Mouse (Mus musculus): ENCODE measurements around the gene Hoxb4. TPM values are rescaled to one million over a fixed set of nuclear protein-coding genes. Genes with fewer than 3 reads are reported as not detected.

Hoxb4 gene
- polyA plus RNA-seq (2017; shearing (Covaris generic)), result under 1 TPM; 0.06 to 0.41 TPM

DNA sequence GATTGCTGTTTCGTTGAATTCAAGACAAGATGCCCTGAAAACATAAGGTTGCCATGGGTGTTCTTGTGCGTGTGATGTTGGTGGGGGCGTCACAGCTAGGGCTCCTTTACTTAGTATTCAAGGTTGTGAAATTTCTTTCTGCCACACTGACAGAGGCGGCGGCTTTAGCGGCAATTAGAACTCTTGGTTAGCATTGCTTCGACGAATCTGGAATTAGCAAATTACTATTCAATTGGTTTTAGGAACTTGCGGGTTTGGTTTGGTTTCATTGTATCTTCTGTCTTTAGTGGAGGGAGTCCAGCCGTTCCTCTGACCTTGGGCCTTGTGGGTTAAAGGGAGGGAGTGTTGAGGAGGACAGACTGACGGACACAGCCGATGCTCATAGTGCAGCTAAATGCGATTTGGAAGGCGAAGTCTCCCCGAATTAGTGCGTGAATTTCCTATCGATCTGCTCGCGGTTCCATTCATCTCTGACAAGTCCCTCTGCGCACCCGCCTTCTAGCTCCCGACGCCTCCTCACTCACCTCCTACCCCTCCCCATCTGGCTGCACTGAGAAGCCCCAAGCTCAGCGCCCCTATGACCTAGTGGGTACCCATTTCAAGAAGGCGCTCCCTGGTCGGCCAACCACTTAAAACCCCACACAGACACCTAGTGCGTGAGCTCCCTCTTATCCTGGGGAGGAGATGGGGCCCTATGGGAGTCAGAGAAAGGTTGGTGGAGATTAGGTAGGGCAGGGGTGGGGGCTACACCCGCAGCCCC, at the start of gene Hoxb4:
TSS of gene Hoxb4 (plus strand) at position 660 of the 760 bp plus-strand sequence.

DNA sequence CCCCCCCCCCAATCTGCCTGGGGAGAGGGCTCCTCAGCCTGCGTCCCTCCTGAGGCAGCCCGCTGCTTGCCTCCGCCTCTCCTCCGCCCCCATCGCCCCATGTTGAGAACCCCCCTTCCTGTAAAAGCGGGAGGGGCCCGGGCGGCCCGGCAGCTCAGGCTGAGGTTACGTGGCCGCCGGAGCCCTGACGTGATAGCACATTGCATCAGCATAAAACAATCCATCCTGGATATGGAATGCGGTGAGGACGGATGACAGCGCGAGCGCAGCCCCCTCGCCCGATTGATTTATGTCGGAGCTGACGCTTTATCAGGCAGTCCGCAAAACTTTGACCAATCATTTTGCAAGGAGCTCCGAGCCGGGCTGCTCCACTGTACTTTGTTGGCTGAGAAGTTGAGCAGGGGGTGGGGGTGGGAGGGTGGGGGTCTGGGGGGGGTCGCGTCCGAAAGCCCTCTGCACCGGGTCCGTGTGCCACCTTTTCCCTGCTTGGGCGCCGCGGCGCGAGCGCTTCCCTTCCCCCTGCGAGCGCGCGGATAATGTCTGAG, 47.0 kb upstream of the Hoxb4 start, which contains the start of gene Hoxb9:
TSS of gene Hoxb9 (plus strand) at position 462 of the 545 bp plus-strand sequence.

DNA sequence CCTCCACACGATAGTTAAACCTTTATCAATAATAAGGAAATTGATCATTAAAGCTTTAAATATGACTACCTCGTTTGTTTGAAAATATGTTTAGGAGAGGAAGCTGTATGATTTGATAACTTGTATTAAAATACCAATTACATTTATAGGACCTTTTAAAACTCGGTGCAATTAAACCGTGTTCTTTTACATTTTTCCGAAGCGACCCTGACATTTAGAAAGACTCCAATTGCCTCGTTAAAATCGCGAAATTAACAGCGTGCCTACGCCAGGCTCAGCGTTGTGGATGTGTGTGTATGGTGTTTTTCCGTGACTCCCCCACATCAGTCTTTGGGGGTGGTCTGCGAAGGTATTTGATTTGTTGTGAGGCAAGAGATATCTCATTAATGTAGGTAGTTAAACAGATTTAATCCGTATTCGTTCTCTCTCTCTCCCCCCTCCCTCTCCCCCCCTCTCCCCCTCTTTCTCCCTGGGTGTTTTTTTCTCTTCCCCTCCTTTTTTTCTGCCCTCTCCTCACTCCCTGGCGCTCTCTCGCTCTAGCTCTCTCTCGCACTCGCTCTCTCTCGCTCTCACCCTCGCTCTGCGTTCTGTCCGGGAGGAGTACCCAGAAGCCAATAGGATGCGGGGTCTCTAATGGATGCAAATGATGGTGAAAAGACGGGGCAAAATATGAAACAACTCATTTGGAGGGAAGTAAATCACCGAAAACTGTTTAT, 36.1 kb upstream of the Hoxb4 start, which contains the start of gene Hoxb8:
TSS of gene Hoxb8 (plus strand) at position 51 of the 716 bp plus-strand sequence.

DNA sequence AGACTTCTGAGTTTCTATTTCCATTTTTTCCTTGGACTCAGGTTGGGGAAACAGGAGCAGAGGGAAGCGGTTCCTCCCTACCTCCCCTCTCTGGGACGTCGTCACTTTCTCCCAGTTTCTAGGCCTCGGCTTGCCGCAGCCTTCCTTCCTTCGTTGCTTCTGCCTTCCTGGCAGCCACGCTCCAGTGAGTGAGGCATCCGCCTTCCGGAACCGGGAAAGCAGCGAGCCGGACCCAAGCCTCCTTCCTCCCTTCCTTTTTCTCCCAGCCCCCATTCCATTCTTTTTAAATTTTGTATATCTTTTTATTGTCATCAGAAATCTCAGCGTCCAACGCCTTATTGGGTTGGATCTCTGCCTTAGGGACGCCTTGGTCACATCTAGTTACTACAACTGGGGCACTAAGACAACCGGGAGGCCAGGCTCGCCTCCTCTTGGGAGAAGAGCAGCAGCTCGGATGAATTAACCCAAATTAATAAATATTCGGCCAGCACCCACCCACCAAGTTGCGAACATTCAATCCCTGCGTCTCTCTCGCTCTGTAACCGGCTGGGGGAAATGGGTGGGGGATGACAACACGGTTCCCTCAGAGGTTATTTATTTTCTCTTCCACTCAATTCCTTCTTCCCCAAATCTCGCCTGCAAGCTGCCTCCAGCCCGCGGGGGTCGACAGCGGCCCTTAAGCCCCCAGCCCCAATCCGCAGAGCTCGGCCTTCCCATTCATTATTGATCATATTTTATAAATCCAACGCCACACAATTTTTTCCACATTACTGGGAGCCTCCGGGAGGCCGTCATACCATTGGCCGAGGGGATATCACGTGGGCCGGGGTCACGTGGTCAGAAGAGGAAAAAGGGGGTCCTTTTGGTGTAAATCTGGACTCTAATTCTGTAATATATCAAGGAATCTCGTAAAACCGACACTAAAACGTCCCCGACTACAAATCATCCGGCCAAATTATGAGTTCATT, 32.0 kb upstream of the Hoxb4 start, which contains the start of gene Hoxb7:
TSS of gene Hoxb7 (plus strand) at position 853 of the 968 bp plus-strand sequence.

DNA sequence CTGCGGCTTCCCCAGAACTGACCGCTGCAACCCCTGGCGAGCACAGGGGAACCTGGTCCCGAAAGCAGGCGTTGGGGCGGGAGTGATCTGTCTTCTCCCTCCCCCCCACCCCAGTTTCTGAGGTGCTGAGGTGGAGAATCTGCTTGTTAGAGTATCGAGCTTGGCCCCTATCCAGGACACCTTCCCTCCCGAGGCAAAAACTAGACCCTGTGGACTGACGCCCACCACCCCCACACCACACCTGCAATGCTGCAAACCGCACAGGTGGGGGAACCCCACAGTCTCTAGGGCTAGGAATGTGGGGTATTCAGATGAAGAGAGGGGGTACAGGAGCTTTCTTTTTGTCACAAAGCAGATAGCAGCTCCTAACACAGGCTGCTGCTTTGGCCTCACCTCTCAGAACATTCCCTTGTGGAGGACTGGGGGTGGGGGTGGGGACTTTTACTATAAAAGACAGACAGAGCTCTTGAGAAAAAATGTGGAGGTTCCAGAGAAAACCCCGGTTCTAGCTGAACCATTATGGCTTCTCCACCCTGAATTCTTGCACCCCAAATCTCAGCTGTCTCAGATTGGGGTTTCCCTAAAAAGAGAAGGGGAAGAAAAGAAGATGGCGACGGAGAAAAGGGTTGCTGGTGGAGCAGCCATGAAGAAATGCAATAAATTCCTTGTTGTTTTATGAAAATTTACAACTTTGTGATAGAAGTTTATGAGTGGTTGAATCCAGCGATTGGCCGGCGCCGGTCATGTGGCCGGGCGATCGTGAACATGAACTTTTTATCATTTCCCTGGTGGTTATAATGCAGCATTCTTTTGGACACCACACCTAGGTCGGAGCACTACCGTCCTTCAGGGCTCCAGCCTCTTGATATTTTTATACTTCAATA, 26.1 kb upstream of the Hoxb4 start, which contains the start of gene Hoxb6:
TSS of gene Hoxb6 (plus strand) at position 796 of the 884 bp plus-strand sequence.

DNA sequence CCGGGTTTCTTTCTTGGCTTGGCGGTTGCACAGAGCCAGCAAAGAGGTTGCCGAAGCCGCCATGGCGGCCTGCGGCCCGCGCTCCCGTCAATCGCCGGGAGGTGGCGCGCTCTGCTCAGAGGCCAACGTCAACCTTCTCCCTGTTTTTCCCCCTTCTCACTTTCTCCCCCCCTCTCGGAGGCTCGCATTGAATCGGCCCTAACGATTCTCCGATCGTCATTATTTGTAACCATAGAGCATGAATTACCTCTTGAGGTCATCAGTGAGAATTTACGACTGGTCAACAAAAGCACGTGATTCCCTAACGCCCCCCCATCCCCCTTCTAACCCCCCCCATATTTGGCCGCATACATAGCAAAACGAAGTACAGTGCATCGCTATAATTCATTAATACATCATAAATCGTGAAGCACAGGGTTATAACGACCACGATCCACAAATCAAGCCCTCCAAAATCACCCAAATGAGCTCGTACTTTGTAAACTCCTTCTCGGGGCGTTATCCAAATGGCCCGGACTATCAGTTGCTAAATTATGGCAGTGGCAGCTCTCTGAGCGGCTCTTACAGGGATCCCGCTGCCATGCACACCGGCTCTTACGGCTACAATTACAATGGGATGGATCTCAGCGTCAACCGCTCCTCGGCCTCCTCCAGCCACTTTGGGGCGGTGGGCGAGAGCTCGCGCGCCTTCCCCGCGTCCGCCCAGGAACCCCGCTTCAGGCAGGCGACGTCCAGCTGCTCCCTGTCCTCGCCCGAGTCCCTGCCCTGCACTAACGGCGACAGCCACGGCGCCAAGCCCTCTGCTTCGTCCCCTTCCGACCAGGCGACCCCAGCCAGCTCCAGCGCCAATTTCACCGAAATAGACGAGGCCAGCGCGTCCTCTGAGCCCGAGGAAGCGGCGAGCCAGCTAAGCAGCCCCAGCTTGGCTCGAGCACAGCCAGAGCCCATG, 14.6 kb upstream of the Hoxb4 start, which contains the start of gene Hoxb5:
TSS of gene Hoxb5 (plus strand) at position 186 of the 949 bp plus-strand sequence.

DNA sequence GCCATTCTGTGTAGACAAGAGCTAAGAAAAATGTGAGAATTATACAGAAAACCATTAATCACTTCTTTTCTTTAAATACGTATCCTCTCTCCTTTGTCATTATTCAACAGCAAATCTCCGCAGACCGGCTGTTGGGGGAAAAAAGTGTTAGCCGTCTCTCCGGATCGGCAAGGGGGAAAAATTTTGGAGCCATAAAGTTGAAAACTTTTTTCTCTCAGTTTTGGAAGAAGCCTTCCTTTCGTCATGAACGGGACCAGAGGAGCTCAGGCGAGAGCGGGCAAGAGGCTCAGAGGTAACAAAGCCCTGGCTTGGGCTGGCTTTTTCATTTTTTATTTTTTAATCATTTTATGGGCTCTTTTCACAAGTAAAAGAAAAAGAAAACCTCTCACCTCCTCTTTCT, 5.1 kb downstream of the Hoxb4 start, which contains the start of gene Hoxb3:
TSS of gene Hoxb3 (plus strand) at position 173 of the 400 bp plus-strand sequence.

DNA sequence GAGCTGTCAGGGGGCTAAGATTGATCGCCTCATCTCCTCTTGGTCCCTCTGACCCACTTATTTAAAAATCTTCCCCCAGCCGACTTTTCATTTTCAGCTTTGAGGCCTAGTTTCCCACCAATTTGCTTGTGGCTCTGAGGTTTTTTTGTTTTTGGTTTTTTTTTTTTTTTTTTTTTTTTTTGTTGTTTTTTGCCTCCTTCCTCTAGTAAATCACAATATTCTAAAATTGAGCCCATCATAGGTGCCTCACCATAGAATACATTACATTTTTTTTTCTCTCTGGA, 32.2 kb downstream of the Hoxb4 start, which contains the start of gene Hoxb2:
TSS of gene Hoxb2 (plus strand) at position 185 of the 284 bp plus-strand sequence.

DNA sequence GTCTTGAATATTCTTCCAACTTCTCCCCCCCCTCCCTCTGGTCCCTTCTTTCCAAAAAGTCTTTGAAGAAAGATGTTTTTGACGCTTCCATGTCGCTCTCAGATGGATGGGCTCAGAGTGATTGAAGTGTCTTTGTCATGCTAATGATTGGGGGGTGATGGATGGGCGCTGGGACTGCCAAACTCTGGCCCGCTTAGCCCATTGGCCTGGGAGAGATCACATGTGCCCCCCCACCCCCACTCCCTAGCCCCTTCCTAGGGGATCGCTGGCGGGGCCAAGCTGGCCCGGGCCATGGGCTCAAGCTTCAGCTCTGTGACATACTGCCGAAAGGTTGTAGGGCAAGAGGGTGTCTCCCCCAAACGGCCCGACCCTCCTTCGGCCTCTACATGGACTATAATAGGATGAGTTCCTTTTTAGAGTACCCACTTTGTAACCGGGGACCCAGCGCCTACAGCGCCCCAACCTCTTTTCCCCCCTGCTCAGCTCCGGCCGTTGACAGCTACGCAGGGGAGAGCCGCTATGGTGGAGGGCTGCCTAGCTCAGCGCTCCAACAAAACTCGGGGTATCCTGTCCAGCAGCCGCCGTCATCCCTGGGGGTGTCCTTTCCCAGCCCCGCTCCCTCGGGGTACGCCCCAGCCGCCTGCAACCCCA, 47.5 kb downstream of the Hoxb4 start, which contains the start of gene Hoxb1:
TSS of gene Hoxb1 (plus strand) at position 312 of the 651 bp plus-strand sequence.

Other genes with a start within 250 kb of the Hoxb4 start
- gene Atp5g1, start 242.6 kb upstream of the Hoxb4 start, polyA plus RNA-seq (2017; shearing (Covaris generic)), result 100 to 1,000 TPM; 337 to 446 TPM
- under 1 TPM in 1 of 2 experiments, not detected in 1; 0.22 TPM for gene Calcoco2, start 206.3 kb upstream of the Hoxb4 start, polyA plus RNA-seq (2017; shearing (Covaris generic))
- under 1 TPM in 1 of 2 experiments, not detected in 1; 0.05 TPM for gene Ttll6, start 184.5 kb upstream of the Hoxb4 start, polyA plus RNA-seq (2017; shearing (Covaris generic))
- gene Hoxb13, start 124.0 kb upstream of the Hoxb4 start, polyA plus RNA-seq (2017; shearing (Covaris generic)), result under 1 TPM in 1 of 2 experiments, not detected in 1; 0.14 TPM
- not detected for gene Hoxb9, start 46.8 kb upstream of the Hoxb4 start, polyA plus RNA-seq (2017; shearing (Covaris generic))
- not detected for gene Hoxb8, start 36.4 kb upstream of the Hoxb4 start, polyA plus RNA-seq (2017; shearing (Covaris generic))
- not detected for gene Hoxb7, start 31.6 kb upstream of the Hoxb4 start, polyA plus RNA-seq (2017; shearing (Covaris generic))
- gene Hoxb6, start 25.8 kb upstream of the Hoxb4 start, polyA plus RNA-seq (2017; shearing (Covaris generic)), result under 1 TPM in 1 of 2 experiments, not detected in 1; 0.31 TPM
- gene Hoxb5, start 14.9 kb upstream of the Hoxb4 start, polyA plus RNA-seq (2017; shearing (Covaris generic)), result under 1 TPM in 1 of 2 experiments, not detected in 1; 0.63 TPM
- gene Hoxb3, start 5.1 kb downstream of the Hoxb4 start, polyA plus RNA-seq (2017; shearing (Covaris generic)), result not detected
- under 1 TPM in 1 of 2 experiments, not detected in 1; 0.05 TPM for gene Hoxb2, start 32.3 kb downstream of the Hoxb4 start, polyA plus RNA-seq (2017; shearing (Covaris generic))
- not detected for gene Hoxb1, start 47.5 kb downstream of the Hoxb4 start, polyA plus RNA-seq (2017; shearing (Covaris generic))
- gene Skap1, start 146.3 kb downstream of the Hoxb4 start, polyA plus RNA-seq (2017; shearing (Covaris generic)), result 100 to 1,000 TPM; 650 to 688 TPM

Measured in activated CD4-positive, CD25-positive, alpha-beta regulatory T cell (primary cell).